Mouse (Mus musculus) heart, embryonic 16.5 days (tissue): ENCODE results near the gene Pik3r4. TPM values are rescaled to one million over a fixed set of nuclear protein-coding genes. Genes with fewer than 3 reads are reported as not detected.

Source experiments
- ATAC-seq: fragments of 200-750 bp; cut with Nextera tagmentation; replicated peaks from 2 replicates; pipeline ENCODE4 v1.8.0; 2017; ENCODE audit warnings: moderate number of reproducible peaks; ENCODE audit not compliant: insufficient read depth, low FRiP score; ENCODE audit errors: extremely low read depth
- H3K27ac ChIP-seq: fragments of 300-500 bp; sonication (generic); 2 replicates; pipeline ENCODE4 v1.5.1; 2014; ENCODE audit warnings: mild to moderate bottlenecking, low read length, control low read depth, moderate library complexity
- H3K27me3 ChIP-seq: fragments of 300-500 bp; sonication (generic); 2 replicates; pipeline ENCODE4 v1.6.1; 2014; ENCODE audit warnings: low read length, mixed read lengths; ENCODE audit not compliant: control insufficient read depth, insufficient read depth
- H3K36me3 ChIP-seq: fragments of 300-500 bp; sonication (generic); 2 replicates; pipeline ENCODE4 v1.6.1; 2014; ENCODE audit not compliant: control insufficient read depth, insufficient read depth
- H3K4me1 ChIP-seq: fragments of 300-500 bp; sonication (generic); 2 replicates; pipeline ENCODE4 v1.6.1; 2014; ENCODE audit warnings: low read length, mixed read lengths; ENCODE audit not compliant: control insufficient read depth, insufficient read depth
- H3K4me2 ChIP-seq: fragments of 300-500 bp; sonication (generic); 2 replicates; pipeline ENCODE4 v1.6.1; 2014; ENCODE audit warnings: low read depth, mild to moderate bottlenecking, control low read depth, low read length
- H3K4me3 ChIP-seq: fragments of 300-500 bp; sonication (generic); 2 replicates; pipeline ENCODE4 v1.5.1; 2014; ENCODE audit warnings: mild to moderate bottlenecking, control low read depth, low read length
- H3K9ac ChIP-seq: fragments of 300-500 bp; sonication (generic); 2 replicates; pipeline ENCODE4 v1.6.1; 2014; ENCODE audit warnings: low read length, control low read depth
- H3K9me3 ChIP-seq: fragments of 300-500 bp; sonication (generic); replicated peaks from 2 replicates; pipeline ENCODE4 v1.6.1; 2016; ENCODE audit warnings: low read length; ENCODE audit not compliant: control insufficient read depth
- WGBS: fragments of 180-500 bp; shearing (Covaris S2); extraction: QIAGEN DNeasy Blood & Tissue Kit; methylation state at CpG from one replicate; pipeline ENCODE4 v1.1.7; 2014; 5-methylcytosine and 5-hydroxymethylcytosine counted together
- polyA plus RNA-seq: library from polyadenylated mRNA; unstranded; fragments of >200 nt; fragmentation: Nextera tagmentation; extraction: Ambion mirVana; gene quantifications from 2 replicates; pipeline ENCODE4 v1.2.1, GENCODE M21; 2015

The Pik3r4 gene
- polyA plus RNA-seq, 1 experiment from 2014 or later = 13.9 TPM

GRCm38 (mm10) chr9:105705011-105705410 lies 62.2 kb downstream of the Pik3r4 start:
- no peak overlapping the region for H3K9ac ChIP-seq
- ATAC-seq = no peak
- H3K27ac ChIP-seq = no peak overlapping the region
- H3K4me2 ChIP-seq = no peak overlapping the region
- H3K27me3 ChIP-seq = no peaks in the 10 kb centered on the region
- 96% methylated on average over 1 of the region's 1 CpGs for WGBS
- 0 out of 2 replicates have a peak, but pooled peaks cover 2% of the 10 kb centered on the region for H3K36me3 ChIP-seq
- peaks cover 6% of the 10 kb centered on the region; the same call in 1 of the 2 replicates for H3K4me1 ChIP-seq
- no peak overlapping the region for H3K4me3 ChIP-seq
- H3K9me3 ChIP-seq = 0 out of 2 replicates have a peak, but pooled peaks cover 3% of the 10 kb centered on the region

DNA sequence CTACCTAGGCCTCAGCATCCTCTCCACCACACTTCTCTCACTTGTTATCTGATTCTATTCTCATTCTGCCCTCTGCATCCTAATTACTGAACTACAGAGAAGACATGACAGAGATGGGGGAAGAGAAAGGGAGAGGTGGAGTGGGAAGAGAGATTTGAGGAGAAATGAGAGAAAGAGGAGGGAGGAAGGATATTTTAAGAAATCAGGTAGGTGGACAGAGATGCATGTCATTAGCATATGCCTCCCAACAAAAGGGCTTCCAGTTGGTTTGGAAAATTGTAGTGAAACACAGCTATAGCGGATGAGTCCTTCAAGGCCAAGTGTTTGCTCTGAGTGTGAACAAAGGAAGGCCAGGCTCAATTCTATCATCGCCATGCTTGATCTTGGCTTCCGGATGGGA lies 69.3 kb downstream of the Pik3r4 start:
- Histone ChIP-seq H3K9me3 (no peaks in the 10 kb centered on the region), H3K4me1 (peaks cover 4% of the 10 kb centered on the region), H3K27ac (no peak overlapping the region), H3K36me3 (no peaks in the 10 kb centered on the region), H3K27me3 (no peaks in the 10 kb centered on the region), H3K4me2 (no peak overlapping the region), H3K4me3 (no peak overlapping the region), H3K9ac (no peak overlapping the region)
- WGBS = 94% methylated on average over 3 of the region's 3 CpGs
- no peak for ATAC-seq

GRCm38 (mm10) chr9:105719367-105719766 lies 76.6 kb downstream of the Pik3r4 start:
- WGBS = 82% methylated on average over 7 of the region's 7 CpGs
- H3K27me3 ChIP-seq = no peaks in the 10 kb centered on the region
- no peak overlapping the region for H3K9ac ChIP-seq
- no peaks in the 10 kb centered on the region for H3K36me3 ChIP-seq
- no peaks in the 10 kb centered on the region for H3K4me1 ChIP-seq
- ATAC-seq = no peak
- H3K4me3 ChIP-seq = no peak overlapping the region
- H3K27ac ChIP-seq = no peak overlapping the region
- H3K4me2 ChIP-seq = no peak overlapping the region
- no peaks in the 10 kb centered on the region for H3K9me3 ChIP-seq

DNA sequence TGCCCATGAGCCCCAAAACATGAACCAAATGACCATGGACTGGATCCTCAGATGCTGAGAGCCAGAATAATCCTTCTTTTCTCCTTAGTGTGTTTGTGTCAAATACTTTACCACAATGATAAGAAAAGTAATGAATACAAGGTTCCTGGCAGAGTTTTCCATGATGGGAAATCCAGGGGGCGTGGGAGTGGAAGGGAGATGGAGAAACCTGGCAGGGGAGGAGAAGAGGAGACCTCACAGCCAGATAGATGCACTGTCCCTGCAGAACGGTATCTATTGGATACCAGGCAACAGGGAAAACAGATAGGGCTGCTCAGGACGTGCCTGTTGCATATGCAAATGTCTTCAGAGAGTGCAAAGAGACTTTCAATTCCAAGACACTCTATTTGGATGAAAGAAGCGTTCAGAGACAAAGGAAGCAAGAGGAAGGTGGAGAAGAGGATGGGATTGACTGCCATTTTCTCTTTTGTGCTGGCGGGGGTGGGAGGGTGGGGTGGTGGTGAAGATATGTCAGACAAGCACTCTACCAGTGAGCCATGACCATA lies 77.1 kb downstream of the Pik3r4 start:
- Histone ChIP-seq H3K27ac (no peak overlapping the region), H3K36me3 (no peaks in the 10 kb centered on the region), H3K9me3 (no peaks in the 10 kb centered on the region), H3K4me1 (no peaks in the 10 kb centered on the region), H3K4me3 (no peak overlapping the region), H3K27me3 (no peaks in the 10 kb centered on the region), H3K4me2 (no peak overlapping the region), H3K9ac (no peak overlapping the region)
- 54% methylated on average over 5 of the region's 5 CpGs for WGBS
- no peak for ATAC-seq

- ATAC-seq = no peak
- Histone ChIP-seq H3K36me3 (no peaks in the 10 kb centered on the region), H3K9me3 (no peaks in the 10 kb centered on the region), H3K27me3 (no peaks in the 10 kb centered on the region), H3K27ac (no peak overlapping the region), H3K4me2 (no peak overlapping the region), H3K4me3 (no peak overlapping the region), H3K4me1 (no peaks in the 10 kb centered on the region), H3K9ac (no peak overlapping the region)
- WGBS = 78% methylated on average over 4 of the region's 4 CpGs
Observed at GRCm38 (mm10) chr9:105720430-105720829, 77.7 kb downstream of the Pik3r4 start.

GRCm38 (mm10) chr9:105731976-105732375 lies 89.2 kb downstream of the Pik3r4 start:
- peaks cover under 1% of the 10 kb centered on the region; the same call in 1 of the 2 replicates for H3K4me1 ChIP-seq
- H3K4me3 ChIP-seq = no peak overlapping the region
- no peak overlapping the region for H3K4me2 ChIP-seq
- H3K9me3 ChIP-seq = no peaks in the 10 kb centered on the region
- ATAC-seq = no peak; the same call in 1 of the 2 replicates
- H3K27ac ChIP-seq = no peak overlapping the region
- no peak overlapping the region for H3K9ac ChIP-seq
- no peaks in the 10 kb centered on the region for H3K27me3 ChIP-seq
- WGBS = 61% methylated on average over 7 of the region's 7 CpGs
- H3K36me3 ChIP-seq = no peaks in the 10 kb centered on the region

DNA sequence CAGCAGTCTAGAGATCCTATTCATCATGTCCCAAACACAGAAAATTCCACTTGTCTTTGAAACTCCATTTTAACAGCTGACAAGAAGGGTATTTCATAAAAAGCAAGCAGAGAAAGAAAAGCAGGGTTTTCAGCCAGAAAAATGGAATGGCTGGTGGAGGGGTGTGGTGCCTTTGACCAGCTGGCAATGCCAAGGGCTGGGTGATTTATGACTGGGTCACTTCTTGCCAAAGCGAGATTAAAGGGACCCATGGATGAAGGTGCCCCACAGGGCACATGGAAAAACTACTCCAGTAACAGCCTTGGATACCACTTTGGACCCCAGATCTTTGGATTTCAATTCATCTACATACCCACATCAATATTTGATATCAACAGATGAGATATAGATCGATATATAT lies 91.9 kb downstream of the Pik3r4 start:
- H3K9me3 ChIP-seq = no peaks in the 10 kb centered on the region
- H3K4me2 ChIP-seq = no peak overlapping the region
- H3K27me3 ChIP-seq = no peaks in the 10 kb centered on the region
- ATAC-seq = no peak
- H3K36me3 ChIP-seq = no peaks in the 10 kb centered on the region
- H3K9ac ChIP-seq = no peak overlapping the region
- 86% methylated on average over 2 of the region's 2 CpGs for WGBS
- H3K4me1 ChIP-seq = peaks cover 9% of the 10 kb centered on the region; the same call in 1 of the 2 replicates
- H3K4me3 ChIP-seq = no peak overlapping the region
- no peak overlapping the region for H3K27ac ChIP-seq

GRCm38 (mm10) chr9:105735195-105735594 lies 92.4 kb downstream of the Pik3r4 start:
- Histone ChIP-seq H3K4me3 (no peak overlapping the region), H3K27ac (no peak overlapping the region), H3K4me1 (peaks cover 9% of the 10 kb centered on the region; the same call in 1 of the 2 replicates), H3K9me3 (no peaks in the 10 kb centered on the region), H3K9ac (no peak overlapping the region), H3K36me3 (no peaks in the 10 kb centered on the region), H3K4me2 (no peak overlapping the region), H3K27me3 (no peaks in the 10 kb centered on the region)
- WGBS = 72% methylated on average over 5 of the region's 5 CpGs
- no peak for ATAC-seq
